Mouse (Mus musculus): ENCODE data around the gene Ice2.
A peak's percentile ranks its signal among the peaks of the same experiment; 100 is the strongest.

Gene Ice2

DNA sequence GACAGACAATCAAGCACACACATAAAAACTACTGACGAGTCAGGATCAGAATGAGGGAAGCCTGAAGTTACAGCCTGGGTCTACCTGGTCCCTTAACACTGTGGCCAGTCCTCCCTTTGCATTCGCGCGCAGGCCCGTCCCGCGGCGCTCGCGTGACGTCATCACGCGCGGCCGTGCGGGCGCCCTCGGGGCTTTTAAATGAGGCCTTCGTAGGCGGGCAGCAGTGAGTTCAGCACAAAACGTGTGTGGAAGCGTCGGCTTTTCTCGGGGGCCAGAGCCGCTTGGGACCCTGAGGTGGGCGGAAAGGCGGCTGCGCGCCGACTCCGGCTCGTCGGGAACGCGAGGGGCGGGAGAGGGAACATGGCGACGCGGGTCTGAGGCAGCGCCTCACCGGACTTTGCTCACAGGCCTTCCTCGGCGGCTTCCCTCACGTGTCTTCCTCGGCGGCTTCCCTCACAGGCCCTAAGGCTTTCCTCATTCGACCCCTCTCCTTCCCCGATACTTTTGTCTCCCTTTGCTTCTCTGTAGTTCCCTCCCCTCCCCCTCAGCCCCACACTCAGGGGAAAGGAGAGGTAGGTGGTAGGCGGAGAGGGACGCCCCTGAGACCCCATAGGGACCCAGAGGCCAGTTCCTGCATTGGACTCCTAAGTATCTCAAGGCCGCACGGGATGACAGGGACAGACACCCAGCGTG lies at the start of gene Ice2:
Gene Ice2 (plus strand): TSS at position 147 of the 693 bp plus-strand sequence.
- peak; percentile 79 for DNase-seq

DNA sequence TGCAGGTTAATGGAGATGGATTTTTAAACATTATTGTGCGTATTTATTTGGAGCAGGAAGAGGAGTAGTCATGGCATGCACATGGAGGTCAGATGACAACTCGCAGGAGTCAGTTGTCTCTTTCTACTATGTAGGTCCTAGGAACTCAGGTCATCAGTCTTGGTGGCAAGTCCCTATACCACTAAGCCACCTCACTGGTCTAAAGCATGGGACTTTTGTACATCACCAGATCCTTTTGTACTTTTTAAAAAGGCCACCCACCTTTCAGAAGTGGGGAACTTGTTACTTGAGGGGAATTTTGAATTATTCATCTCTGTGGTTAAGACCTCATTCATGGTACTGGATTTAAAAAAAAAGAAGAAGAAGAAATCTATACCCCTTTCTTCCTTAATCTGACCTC lies 48.2 kb upstream of the Ice2 start:
- DNase-seq: no peak

DNA sequence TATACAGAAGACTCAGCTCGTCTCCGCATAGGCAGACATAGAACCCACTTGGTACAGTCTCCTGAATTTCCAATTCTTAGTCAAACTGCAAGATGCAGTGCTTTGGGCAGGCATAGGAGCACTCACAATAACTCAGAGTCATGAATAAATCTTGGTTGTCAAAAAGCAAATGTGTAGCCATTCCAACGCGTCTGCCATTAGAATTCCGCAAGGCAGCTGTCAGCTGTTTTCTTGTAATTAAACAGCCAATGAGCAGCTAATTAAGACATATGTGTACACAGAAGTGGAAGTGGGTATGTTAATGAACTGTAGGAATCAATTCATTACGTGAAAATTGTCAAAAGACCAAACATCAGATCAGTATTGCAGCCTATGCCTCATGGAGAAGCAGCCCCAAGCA lies 43.5 kb upstream of the Ice2 start:
- DNase-seq: no peak

DNA sequence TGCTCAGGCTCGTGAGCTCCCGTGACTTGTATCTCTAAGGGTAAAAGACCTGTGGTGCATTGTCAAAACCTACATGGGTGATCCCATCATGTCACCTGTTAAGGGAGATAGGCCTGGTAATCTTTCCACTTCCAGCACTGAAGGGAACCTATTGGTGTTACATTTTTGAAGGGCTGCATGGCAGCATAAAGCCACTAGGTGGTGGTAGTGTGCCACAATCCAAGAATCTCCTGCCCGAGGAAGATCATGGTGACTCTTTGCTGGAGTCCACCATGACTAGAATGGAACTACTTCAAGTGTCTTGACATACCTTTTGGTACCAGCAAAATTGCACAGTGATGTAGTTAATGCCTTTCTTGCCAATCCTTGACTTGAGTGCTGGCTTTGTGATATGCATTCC lies 39.9 kb upstream of the Ice2 start:
- peak; percentile 37 for DNase-seq

DNA sequence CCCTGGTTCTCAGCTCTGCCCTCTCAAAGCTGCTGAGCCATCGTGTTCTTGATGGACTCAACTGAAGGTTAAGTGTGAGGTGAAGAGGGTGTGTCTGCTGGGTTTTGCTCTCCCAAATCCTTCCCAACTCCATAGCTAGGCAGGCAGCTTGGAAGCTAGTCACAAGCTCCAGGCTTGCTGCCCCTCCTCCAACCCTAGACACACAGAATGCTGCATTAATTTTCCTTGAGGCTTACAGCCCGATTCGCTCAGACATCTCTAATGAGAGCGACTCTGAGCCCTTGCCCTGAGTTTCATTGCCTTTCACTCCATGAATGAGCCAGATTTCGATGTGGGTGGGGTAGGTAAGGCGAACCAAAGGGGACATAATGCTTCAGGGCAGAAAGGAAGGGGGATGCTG lies 38.9 kb upstream of the Ice2 start:
- DNase-seq: no peak

DNA sequence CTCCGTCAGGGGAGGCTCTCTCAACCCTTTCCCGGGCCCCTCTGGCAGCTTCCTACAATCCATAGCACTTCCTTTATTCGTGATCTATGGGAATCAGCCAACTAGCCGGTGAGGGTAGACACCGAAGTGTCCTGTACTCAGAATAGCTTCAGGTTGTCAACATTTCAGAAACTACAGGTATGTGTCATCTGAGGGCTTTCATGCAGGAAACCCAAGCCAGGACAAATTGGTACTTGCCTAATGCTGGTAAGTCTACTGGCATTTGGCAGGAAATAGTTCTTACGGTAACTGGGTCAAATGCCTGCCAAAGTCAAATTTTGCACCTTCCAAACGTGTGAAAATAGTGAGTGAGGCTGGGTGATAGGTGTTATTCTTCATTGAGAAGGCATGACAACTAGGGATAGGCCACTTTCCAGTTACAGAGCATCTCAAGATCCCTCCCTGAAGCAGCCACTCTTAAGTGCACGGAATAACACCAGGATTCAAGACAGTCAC lies 35.7 kb upstream of the Ice2 start:
- DNase-seq: no peak

DNA sequence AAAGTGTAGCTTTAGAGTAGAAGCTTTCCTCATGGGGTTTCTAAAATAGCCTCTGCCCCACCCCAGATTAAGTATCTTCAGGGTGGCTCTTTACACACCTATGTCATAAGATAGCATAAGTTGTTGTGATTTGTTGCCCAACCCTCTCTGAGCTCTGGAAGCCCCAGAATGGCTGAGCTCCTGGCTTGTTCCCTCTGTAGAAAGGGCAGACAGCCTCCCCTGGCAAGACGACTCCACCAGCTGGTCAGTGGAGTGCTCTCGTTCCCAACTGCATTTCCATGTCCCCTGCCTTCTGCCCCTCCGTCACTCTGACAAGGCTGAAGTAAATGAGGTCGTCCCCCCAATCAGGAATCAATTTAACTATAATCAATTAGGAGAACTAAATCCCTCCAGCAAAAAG lies 34.9 kb upstream of the Ice2 start:
- no peak for DNase-seq

DNA sequence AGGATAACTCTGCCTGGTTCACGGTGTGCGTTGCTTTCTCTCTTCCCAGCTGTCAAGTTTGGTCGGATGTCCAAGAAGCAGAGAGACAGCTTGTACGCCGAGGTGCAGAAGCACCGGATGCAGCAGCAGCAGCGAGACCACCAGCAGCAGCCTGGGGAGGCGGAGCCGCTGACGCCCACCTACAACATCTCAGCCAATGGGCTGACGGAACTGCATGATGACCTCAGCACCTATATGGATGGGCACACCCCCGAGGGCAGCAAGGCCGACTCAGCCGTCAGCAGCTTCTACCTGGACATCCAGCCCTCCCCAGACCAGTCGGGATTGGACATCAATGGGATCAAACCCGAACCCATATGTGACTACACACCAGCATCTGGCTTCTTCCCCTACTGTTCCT lies 33.6 kb upstream of the Ice2 start:
- DNase-seq: no peak

DNA sequence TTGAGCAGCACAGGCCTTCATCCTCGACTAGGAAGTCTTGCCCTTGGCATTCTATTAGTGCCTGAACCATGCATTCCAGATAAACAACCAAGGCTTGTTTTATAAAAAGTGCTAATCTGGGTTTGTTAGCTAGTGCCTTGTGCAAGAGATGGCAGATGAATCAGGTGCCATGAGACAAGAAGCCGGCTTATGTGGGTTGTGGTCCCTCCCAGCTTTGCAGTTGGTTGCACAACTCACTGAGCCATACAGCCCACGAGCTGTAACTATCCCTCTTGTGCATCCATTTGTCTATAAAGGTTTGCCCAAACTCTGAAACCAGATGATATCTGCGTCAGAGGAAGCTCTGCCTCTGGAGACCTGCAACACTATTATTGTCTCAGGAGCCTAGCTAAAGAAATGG lies 30.7 kb upstream of the Ice2 start:
- no peak for DNase-seq

DNA sequence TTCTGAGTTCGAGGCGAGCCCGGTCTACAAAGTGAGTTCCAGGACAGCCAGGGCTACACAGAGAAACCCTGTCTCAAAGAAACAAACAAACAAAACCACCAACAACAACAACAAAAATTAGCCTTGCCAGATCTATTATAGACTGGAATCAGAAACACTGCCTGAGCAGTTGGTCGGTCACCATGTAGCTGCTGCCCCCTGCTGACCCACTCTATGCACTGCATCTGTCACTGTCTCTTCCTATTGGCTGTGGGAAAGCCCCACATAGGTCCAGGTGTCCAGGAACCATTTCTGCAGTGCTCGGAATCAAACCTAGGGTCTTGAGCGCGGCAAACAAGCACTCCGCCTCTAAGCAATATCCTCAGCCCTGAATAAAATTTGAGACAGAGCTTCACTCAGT lies 29.6 kb upstream of the Ice2 start:
- peak; percentile 52 for DNase-seq

DNA sequence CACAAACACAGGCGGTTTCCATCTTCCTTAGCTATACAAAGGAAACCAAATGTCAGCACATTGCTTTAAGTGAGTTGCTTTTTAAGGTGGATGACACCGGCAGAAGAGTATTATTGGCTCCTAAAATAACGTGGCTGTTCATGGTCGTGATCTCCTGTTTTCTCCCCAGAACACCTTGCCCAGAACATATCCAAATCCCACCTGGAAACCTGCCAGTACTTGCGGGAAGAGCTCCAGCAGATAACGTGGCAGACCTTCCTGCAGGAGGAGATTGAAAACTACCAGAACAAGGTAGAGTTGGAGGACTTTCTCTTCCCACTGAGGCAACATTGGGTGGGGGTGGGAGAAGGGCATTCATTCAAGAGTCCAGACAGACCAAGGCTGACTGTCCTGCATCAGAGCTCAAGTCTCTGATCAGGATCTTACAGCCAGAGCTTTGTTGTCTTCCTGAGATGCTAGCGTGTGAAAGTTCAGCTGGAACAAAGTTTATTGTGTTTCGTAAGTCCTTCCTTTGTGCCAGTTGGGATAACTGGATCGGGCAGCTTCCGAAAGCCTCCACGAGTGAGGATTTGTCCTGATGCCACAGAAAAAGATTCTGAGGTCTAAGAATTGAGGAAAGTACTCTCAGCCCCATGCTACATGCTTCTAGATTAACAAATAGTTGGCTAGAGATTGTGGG lies 26.5 kb upstream of the Ice2 start:
- DNase-seq: no peak

DNA sequence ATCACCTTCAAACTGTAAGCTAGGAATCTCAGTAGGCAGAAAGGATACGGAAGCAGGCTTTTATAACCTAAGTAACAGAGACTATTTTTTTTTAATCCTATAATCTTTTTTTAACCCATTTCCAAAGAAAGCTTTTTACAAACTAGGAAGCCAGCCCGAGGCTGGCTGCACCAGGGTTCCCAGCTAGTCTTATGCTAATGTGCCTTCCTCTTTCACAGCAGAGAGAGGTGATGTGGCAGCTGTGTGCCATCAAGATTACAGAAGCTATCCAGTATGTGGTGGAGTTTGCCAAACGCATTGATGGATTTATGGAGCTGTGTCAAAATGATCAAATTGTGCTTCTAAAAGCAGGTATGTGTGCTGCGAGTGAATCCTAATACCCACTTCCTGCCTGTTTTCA lies 24.8 kb upstream of the Ice2 start:
- DNase-seq: no peak

DNA sequence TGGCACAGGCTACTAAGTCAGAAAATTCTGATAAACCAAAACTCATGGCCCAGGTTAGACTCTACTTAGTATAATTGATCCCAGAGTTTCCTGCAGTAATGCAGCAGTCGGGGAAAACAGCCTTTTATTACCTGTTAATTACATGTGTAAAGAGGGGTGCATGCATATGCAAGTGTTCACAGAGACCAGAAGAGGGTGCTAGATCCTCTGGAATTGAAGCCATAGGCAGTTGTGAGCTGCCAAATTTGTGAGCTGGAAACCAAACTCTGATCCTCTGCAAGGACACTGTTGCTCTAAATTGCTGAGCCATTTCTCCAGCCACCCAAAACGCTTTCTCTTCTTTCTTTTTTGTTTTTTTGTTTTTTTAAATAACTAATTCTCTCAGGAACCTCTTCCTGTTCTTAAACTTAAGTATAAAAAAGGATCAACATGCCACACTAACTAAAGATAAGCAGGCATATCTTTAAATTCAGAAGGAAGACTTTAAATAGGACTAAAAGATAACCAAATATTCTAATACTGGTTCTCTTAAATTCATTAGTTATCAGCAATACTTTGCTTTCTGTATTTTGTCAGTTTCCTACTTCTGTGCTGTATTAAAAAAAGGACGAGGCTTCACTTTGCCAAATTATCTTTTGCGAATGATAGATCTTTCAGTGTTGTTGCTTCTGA lies 20.6 kb upstream of the Ice2 start:
- DNase-seq: no peak

DNA sequence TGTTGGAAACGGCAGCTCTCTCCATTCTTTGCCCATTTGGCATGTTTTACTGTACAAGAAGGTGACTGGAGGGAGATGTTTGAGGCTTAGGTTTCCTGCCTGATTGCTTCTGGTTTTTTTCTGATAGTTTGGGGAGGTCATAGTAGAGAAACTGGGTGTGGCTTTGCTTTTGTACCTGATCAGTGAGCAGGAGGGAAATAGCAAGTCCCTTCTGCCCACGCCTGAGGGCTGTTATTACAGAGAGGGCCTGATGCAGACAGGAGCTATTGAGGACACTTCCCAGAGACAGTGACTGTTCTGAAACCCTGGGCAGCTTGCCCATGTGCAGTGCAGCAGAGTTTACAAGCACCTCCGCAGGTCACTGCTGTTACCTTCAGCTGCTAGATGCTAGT lies 20.1 kb upstream of the Ice2 start:
- DNase-seq: no peak

DNA sequence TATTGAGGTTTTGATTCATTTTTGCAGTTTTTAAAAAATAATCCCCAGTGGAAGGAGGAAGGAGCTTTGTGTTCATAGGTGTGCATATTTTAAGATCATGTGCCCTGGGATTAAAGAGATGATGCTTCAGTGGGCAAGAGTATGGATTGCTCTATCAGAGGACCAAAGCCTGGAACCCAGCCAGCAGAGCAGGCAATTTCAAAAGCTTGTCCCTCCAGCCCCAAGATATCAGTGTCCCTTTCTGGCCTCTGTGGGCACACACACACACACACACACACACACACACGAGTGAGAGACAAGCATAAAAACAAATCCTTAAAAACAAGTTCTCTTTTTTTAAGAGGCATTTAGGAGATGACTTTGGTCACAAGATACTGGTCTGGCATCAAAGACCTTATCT lies 17.2 kb upstream of the Ice2 start:
- DNase-seq: no peak

DNA sequence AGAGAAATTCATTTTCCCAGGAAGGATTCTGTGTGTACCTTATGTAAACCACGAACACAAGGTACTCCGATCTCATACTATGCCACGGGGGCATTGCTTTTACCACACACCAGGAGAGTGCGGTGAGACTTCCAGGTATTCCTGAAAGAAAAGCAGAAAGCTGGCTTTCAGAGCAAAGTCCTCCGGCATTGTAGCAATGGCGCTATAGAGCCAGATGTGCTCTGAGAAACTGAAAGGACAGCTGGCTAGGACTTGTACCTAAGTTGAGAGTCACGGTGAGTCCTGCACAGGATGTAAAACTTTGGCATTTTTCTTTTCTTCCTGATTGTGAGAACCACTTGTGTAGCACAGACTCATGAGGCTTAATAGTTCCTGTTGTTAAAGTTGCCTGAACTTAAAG lies 16.0 kb upstream of the Ice2 start:
- no peak for DNase-seq

DNA sequence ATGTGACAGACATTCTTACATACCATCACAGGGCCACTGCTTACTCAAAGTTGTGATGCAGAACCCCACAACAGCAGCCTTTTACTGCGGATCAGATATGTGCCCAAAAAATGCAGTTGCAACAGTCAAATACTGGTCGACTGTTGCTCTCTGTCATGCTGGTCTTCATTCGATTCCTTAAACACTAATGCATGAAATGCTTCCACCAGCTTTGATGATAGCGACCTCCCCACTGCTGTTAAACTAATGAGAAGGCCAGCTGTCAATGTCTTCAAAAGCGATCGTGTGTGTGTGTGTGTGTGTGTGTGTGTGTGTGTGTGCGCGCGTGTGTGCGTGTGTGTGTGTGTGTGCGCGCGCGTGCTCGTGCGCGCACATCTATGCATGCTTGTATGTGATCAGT lies 13.2 kb upstream of the Ice2 start:
- no peak for DNase-seq

DNA sequence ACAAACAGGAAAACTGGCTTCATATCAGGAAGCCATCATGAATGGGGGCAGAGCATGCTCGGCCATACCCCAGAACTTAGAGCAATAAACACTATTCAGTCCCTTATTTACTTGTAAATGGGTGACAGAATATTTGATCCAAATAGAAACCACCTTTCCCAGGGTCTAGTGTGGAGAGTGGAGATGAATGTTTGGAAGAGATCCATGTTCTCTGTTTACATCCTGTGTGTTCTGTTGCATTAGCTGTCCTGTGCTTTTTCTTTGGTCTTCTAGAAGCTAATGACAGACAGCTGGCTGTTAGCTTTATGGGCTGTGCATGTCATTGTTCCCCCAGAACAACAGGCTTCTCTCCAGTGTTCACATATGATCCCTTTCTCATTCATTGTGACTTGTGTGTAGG lies 12.8 kb upstream of the Ice2 start:
- no peak for DNase-seq

DNA sequence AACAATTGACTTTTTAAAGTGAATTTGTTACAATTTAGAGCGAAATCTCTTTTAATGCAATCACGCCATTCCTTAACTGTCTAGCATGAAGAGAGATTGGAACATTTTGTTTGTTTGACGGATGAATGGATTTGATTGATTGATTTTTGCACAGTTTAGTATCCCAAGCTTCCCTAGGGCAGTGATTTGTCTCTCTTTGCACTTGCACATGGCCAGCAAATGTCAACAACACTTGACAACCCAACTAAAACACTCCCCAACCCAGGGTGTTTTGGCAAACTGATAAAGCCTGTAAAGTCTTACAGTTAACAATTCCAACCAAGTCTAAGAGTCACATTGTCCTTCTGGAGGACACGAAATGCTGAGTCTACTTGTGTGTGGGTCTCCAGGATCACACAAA lies 10.4 kb upstream of the Ice2 start:
- DNase-seq: no peak

DNA sequence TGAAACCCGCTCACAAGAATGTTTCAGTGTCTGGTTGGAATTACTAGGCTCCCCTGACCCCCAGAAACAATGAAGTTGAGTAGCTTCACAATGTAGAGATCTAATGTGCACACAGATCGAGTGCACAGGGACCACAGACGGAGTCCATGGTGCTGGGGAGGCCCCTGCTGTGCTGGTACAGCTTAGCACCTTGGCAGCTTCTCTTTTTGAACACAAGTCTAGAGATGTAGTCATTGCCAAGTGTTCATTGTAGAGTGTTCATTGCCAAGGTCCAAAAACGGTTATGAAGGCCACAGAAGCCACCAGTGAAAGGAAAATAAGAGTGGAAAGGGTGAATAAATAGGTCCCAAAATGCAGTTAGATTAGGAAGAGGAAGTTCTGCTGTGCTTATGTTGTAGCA lies 7.1 kb upstream of the Ice2 start:
- DNase-seq: no peak

DNA sequence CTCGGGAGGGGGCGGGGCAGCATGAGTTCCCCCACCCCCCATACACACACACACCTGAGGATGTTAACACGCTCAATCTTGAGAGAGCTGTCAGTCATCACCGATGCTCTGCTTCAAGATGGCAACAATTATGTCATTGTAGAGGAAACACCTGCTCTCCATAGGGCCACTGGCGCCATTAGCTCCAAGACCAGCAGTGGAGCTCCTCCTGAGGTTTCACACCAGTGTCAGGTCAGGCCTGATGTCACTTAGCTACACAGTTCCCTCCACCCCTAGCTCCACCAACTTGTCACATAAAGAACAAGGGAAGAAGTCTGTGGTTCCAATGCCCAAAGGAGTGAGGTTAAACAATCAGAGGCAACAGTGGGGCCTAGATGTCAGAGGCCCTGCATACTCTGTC lies 3.5 kb upstream of the Ice2 start:
- DNase-seq: no peak

DNA sequence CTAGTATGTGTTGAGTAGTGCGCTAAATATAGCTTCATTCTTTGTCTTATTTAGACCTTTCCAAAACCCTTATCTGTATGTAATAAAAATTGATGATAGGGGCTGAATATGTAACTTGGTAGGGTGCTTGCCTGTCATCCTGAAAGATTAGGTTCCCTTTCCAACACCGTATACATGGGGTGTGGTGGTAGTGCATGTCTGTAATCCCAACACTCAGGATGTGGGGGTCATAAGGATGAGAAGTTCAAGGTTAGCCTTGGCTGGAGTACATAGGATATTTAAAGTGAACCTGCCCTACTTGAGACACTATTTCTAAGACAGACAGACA lies 310 bp upstream of the Ice2 start:
- DNase-seq: no peak

DNA sequence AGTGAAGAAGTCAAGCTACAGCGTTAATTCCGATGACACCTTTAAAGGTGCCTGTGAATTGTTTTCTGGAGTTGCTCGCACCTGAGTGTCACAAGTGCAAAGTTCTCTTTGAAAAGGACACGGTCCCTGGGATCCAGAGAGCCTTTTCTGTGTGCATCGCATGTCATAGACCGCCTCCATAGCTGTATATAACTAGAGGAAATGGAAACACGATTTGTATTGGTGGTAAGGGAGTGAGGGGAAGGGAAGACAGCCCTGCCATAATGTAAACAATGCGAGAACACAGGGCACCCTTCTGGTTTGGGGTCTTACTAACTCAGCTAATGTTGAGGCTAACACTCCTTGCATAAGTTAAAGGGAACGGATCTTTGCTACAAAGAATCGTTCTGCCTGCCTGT lies 746 bp downstream of the Ice2 start:
- DNase-seq: no peak

DNA sequence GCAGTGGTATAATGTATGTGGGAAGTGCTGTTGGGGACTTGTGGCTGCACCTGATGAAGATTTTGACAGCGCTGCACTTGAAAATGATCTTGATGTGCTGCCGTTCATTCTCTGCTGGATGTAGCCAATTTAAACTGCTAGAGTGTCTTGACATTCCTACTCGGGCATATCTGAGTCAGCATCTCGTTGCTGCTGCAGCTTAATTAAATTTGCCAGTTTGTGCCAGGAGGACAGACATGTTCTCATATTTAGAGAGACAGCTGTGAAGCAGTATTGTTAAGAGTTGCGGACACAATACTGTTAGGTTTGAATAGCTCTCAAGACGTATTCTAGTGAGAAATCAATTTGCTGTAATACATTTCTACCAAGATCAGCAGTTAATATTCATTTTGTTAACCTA lies 7.0 kb downstream of the Ice2 start:
- no peak for DNase-seq

DNA sequence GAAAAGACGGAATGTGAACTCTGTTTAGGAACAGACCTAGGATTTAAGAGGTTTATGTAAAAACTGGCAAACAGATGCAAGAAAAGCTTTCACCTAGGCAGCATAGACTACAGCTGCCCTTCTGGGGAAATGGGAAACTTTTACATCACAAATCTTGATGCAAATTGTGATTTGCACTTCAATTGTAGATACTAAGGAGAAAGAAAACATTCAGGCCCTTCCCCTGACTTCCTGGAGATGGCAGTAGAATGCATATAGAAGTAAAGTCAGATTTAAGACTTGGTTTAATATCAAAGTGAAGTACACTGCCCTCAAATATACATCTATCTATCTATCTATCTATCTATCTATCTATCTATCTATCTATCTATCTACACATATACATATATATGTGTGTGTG lies 21.8 kb downstream of the Ice2 start:
- DNase-seq: no peak
